Mouse (Mus musculus): Measurements from ENCODE around the gene Washc4.

GRCm38 (mm10) chr10:83627113-83627687 lies 83.6 kb downstream of the Washc4 start:
- TF ChIP-seq POLR2AphosphoS2 (IDR thresholded peaks at IDR 0.05; ENCODE audit: low read depth, low read length) (no peak), CTCF (conservative IDR thresholded peaks at IDR 0.05 in 1 of 2, IDR thresholded peaks at IDR 0.05 in 1 of 2; ENCODE audit: low read depth in 2 of 2, low read length in 2 of 2) (no peak), EP300 (IDR thresholded peaks at IDR 0.05; ENCODE audit: low read length) (no peak), POLR2A (IDR thresholded peaks at IDR 0.05; ENCODE audit: low read depth, low read length) (no peak), SMC3 (IDR thresholded peaks at IDR 0.05; ENCODE audit: low read depth, low read length) (no peak), ZNF384 (IDR thresholded peaks at IDR 0.05; ENCODE audit: low read depth, low read length) (no peak), NELFE (IDR thresholded peaks at IDR 0.05; ENCODE audit: low read depth, low read length) (no peak), UBTF (IDR thresholded peaks at IDR 0.05; ENCODE audit: low read depth, low read length) (no peak), ZC3H11A (IDR thresholded peaks at IDR 0.05; ENCODE audit: low read depth, low read length) (no peak), MAFK (IDR thresholded peaks at IDR 0.05; ENCODE audit: insufficient replicate concordance, low read length) (no peak)

Data from CH12.LX (cell line).